Mouse (Mus musculus) heart, postnatal 14 days (tissue): ENCODE measurements at regions not wholly inside any gene's neighbourhood (a gene's known extent, or its start where the extent isn't known, plus 50 kb on each side); places are given as distances from the start of the nearest gene placed in this dataset.

Source experiments
- DNase-seq, 2 experiments: peaks; one replicate each; pipeline ENCODE4 v3.0.0; 2021 to 2022
- intact Hi-C: fragments of 180-260 bp; cut with DNase I; formaldehyde crosslinking; loops from one replicate; pipeline ENCODE4 v1.15.1; 2025

GRCm38 (mm10) chr1:67359824-67360223 lies 237.0 kb downstream of the Cps1 start:
- intact Hi-C loops, result no loop called here
- no peak for DNase-seq

- no peak for DNase-seq
- intact Hi-C loops, result no loop called here
Observed at GRCm38 (mm10) chr1:67366038-67366437, 243.2 kb downstream of the Cps1 start.

GRCm38 (mm10) chr1:67366485-67366884 lies 243.7 kb downstream of the Cps1 start:
- intact Hi-C loops, result no loop called here
- DNase-seq, result no peak

GRCm38 (mm10) chr1:67382366-67382765 lies 259.5 kb downstream of the Cps1 start:
- intact Hi-C loops, result no loop called here

GRCm38 (mm10) chr1:67385377-67385776 lies 262.6 kb downstream of the Cps1 start:
- DNase-seq, result no peak
- intact Hi-C loops, result no loop called here

More at GRCm38 (mm10) chr1:67382366-67382765, 259.5 kb downstream of the Cps1 start:
- no peak for DNase-seq

- DNase-seq, result no peak
- intact Hi-C loops, result no loop called here
Observed at GRCm38 (mm10) chr1:67386877-67387276, 264.1 kb downstream of the Cps1 start.

- DNase-seq, result peak in 1 of 2 experiments; percentile 0
- intact Hi-C loops, result no loop called here
Observed at GRCm38 (mm10) chr1:67397757-67398446, 275.1 kb downstream of the Cps1 start.

- intact Hi-C loops, result no loop called here
- no peak for DNase-seq
Observed at GRCm38 (mm10) chr1:67409531-67409930, 286.7 kb downstream of the Cps1 start.

GRCm38 (mm10) chr1:67417196-67417595 lies 294.4 kb downstream of the Cps1 start:
- intact Hi-C loops, result no loop called here

GRCm38 (mm10) chr1:67428398-67428797 lies 305.6 kb downstream of the Cps1 start:
- intact Hi-C loops, result no loop called here
- no peak for DNase-seq

More at GRCm38 (mm10) chr1:67417196-67417595, 294.4 kb downstream of the Cps1 start:
- DNase-seq, result no peak

GRCm38 (mm10) chr1:67450831-67451230 lies 328.0 kb downstream of the Cps1 start:
- intact Hi-C loops, result no loop called here
- DNase-seq, result no peak

GRCm38 (mm10) chr1:67464203-67464602 lies 341.4 kb downstream of the Cps1 start:
- intact Hi-C loops, result no loop called here
- DNase-seq, result no peak

GRCm38 (mm10) chr1:67465527-67465926 lies 342.7 kb downstream of the Cps1 start:
- no peak for DNase-seq
- intact Hi-C loops, result no loop called here

GRCm38 (mm10) chr1:67477006-67477405 lies 354.2 kb downstream of the Cps1 start:
- intact Hi-C loops, result no loop called here
- no peak for DNase-seq

- intact Hi-C loops, result no loop called here
Observed at GRCm38 (mm10) chr1:67477966-67478365, 355.1 kb downstream of the Cps1 start.

GRCm38 (mm10) chr1:67481974-67482373 lies 359.1 kb downstream of the Cps1 start:
- no peak for DNase-seq
- intact Hi-C loops, result no loop called here

More at GRCm38 (mm10) chr1:67477966-67478365, 355.1 kb downstream of the Cps1 start:
- no peak for DNase-seq

- intact Hi-C loops, result no loop called here
- DNase-seq, result no peak
Observed at GRCm38 (mm10) chr1:67504140-67504539, 381.3 kb downstream of the Cps1 start.

- DNase-seq, result no peak
- intact Hi-C loops, result no loop called here
Observed at GRCm38 (mm10) chr1:67505746-67506145, 382.9 kb downstream of the Cps1 start.

GRCm38 (mm10) chr1:67518295-67518694 lies 395.5 kb downstream of the Cps1 start:
- no peak for DNase-seq
- intact Hi-C loops, result no loop called here

- DNase-seq, result no peak
Observed at GRCm38 (mm10) chr1:67558728-67559127, 435.9 kb downstream of the Cps1 start.

GRCm38 (mm10) chr1:67559179-67559578 lies 436.4 kb downstream of the Cps1 start:
- intact Hi-C loops, result no loop called here
- DNase-seq, result no peak

More at GRCm38 (mm10) chr1:67558728-67559127, 435.9 kb downstream of the Cps1 start:
- intact Hi-C loops, result no loop called here

- intact Hi-C loops, result no loop called here
- DNase-seq, result no peak
Observed at GRCm38 (mm10) chr1:67571616-67572015, 448.8 kb downstream of the Cps1 start.

- intact Hi-C loops, result no loop called here
- DNase-seq, result no peak
Observed at GRCm38 (mm10) chr1:67579732-67580131, 456.9 kb downstream of the Cps1 start.
